Mouse (Mus musculus) ES-E14 (cell line): ENCODE measurements around the gene Hspb3.

Experiments used
- HCFC1 ChIP-seq: IDR thresholded peaks from 2 replicates; pipeline ENCODE4 v1.6.1; 2012; ENCODE audit warnings: low read length, inconsistent platforms, borderline replicate concordance; ENCODE audit not compliant: insufficient read depth
- ZNF384 ChIP-seq: IDR thresholded peaks from 2 replicates; pipeline ENCODE4 v1.6.1; 2012; ENCODE audit warnings: low read depth, low read length, inconsistent platforms

DNA sequence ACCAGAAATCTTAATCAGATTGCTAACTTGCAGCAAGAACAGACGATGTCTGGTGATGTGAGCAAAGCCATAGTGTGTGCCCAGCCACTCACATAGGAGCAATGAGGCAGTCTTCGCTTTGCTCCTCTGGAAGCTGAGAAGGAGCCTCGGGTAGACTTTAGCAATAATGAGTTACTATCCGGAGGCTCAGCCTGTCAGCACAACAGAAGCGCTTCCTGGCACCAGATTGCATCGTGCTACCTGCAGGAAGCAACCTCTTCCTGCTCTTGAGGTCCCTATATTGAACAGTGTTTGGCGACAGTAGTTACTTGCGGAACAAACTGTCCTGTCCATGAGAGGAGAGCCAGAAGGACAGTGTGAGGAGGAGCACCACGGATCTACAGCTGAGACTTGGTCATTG is 28.2 kb upstream of the Hspb3 start:
- no peak for TF ChIP-seq HCFC1
- no peak for TF ChIP-seq ZNF384
